Comparison of ENCODE assay signal across 8 mouse cellular contexts in the genomic region with DNA sequence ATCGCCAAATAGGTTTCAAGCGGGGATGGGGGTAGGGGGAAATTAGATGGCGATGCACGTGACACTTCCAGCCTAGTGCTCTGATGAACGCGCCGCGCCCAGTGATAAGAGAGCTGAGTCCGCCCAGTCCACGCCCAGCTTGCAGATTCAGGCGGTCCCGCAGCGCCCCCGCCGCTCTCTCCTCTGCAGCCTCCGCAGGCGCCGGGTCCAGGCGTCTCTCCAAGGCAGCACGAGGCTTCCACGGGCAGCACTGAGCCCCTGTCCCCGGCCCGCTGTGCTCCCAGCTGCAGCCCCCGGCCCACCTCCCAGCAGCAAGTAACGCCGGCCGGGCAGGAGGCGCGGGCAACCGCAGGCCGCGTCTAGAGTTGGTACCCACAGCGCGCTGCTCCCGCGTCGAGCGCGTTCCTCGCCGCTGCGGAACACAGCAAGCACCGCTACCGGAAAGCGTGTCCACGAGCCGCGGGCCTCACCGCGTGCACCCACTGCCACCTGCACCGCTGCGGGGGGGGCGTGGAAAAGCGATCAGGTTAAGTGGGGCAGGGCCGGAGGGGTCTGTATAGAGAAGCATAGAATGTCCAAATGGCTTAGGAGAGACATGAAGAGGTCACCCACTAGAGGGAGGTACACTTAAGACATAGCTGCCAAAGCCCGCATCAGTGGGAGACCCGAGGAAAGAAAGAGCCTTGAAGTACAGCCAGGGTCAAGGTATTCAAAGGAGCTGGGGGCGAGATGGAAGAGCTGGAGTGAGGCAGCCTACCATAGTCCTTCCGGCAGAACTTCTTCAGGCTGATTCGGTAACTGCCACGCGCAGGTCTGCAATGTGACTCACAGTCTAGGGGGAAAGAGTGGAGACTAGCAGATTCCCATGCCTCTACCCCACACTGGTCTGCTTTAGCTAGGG. TPM values are rescaled to one million over a fixed set of nuclear protein-coding genes. Genes with fewer than 3 reads are reported as not detected.
A peak's percentile ranks its signal among the peaks of the same experiment; 100 is the strongest.
DNase-seq lines count a peak whose midpoint lies in the region; ATAC-seq and TF ChIP-seq lines count a peak whose summit lies in the region.

No protein-coding gene starts in this region.

- no peaks in the 10 kb centered on the region for H3K27me3 ChIP-seq in heart, adult 2 months (ENCODE audit: control insufficient read depth, insufficient read depth, low read length)
- peaks cover 15% of the 10 kb centered on the region for H3K27me3 ChIP-seq in kidney, embryonic 16.5 days (ENCODE audit: insufficient read depth, low read length)
- no peaks in the 10 kb centered on the region for H3K27me3 ChIP-seq in liver, adult 2 months (ENCODE audit: control insufficient read depth, insufficient read depth, low read length)
- no peaks in the 10 kb centered on the region for H3K27me3 ChIP-seq in myocyte (ENCODE audit: control insufficient read depth, insufficient read depth, insufficient read length)
- no peaks in the 10 kb centered on the region for H3K27me3 ChIP-seq in testis, adult 2 months (ENCODE audit: control insufficient read depth, insufficient read depth, low read length)

- no peaks in the 10 kb centered on the region for H3K79me2 ChIP-seq in heart, adult 2 months (replicated peaks; ENCODE audit: control insufficient read depth, insufficient read depth, low read length)
- H3K79me2 ChIP-seq in liver, adult 2 months (ENCODE audit: control insufficient read depth, insufficient read depth, low read length) = peaks cover 19% of the 10 kb centered on the region; the same call in 1 of the 2 replicates
- no peaks in the 10 kb centered on the region for H3K79me2 ChIP-seq in myocyte (ENCODE audit: control insufficient read depth, insufficient read depth)

- TF ChIP-seq EP300 in heart, adult 2 months (IDR thresholded peaks at IDR 0.05; ENCODE audit: insufficient read depth, low read depth, low read length) = no peak

- DNase-seq in lung, adult 18-20 months = peak; percentile 54 to 63
- DNase-seq in lung, postnatal 25 days (ENCODE audit: low spot score) = no peak
- peak; percentile 61 to 63 for DNase-seq in heart, adult 2 months
- no peak for DNase-seq in liver, adult 2 months (ENCODE audit: extremely low read depth, low read depth, low spot score)

- H3K27ac ChIP-seq in cortical plate, adult 2 months (ENCODE audit: insufficient read depth, low read length) = peak overlapping the region; percentile 82
- H3K27ac ChIP-seq in heart, adult 2 months = no peak overlapping the region
- H3K27ac ChIP-seq in kidney, embryonic 16.5 days (ENCODE audit: low read length) = no peak overlapping the region
- H3K27ac ChIP-seq in liver, adult 2 months (replicated peaks; ENCODE audit: insufficient read depth, low read depth, low read length) = no peak overlapping the region
- no peak overlapping the region for H3K27ac ChIP-seq in testis, adult 2 months (ENCODE audit: control insufficient read depth, insufficient read depth, low read depth, low read length)

- 13% methylated on average over 62 of the region's 62 CpGs for WGBS in heart, adult 2 months
- 4% methylated on average over 62 of the region's 62 CpGs for WGBS in kidney, embryonic 16.5 days
- WGBS in liver, adult 2 months = 31% methylated on average over 61 of the region's 62 CpGs

- TF ChIP-seq POLR2A in cortical plate, adult 2 months (IDR thresholded peaks at IDR 0.05; ENCODE audit: extremely low read depth, insufficient read depth, low read length) = 0 out of 2 replicates have a peak, but pooled peaks have one; percentile 33
- TF ChIP-seq POLR2A in heart, adult 2 months (IDR thresholded peaks at IDR 0.05; ENCODE audit: insufficient read depth, low read depth, low read length) = no peak
- TF ChIP-seq POLR2A in liver, adult 2 months (IDR thresholded peaks at IDR 0.05; ENCODE audit: extremely low read depth, insufficient read depth, low read length) = no peak
- no peak for TF ChIP-seq POLR2A in myocyte (IDR thresholded peaks at IDR 0.05; ENCODE audit: insufficient read length, low read depth)
- TF ChIP-seq POLR2A in testis, adult 2 months (IDR thresholded peaks at IDR 0.05; ENCODE audit: control insufficient read depth, low read depth, low read length) = no peak

- peaks cover 10% of the 10 kb centered on the region for H3K4me1 ChIP-seq in cortical plate, adult 2 months (ENCODE audit: control insufficient read depth, insufficient read depth, low read length)
- peaks cover 18% of the 10 kb centered on the region for H3K4me1 ChIP-seq in heart, adult 2 months (ENCODE audit: control insufficient read depth, insufficient read depth, low read length)
- H3K4me1 ChIP-seq in kidney, embryonic 16.5 days (ENCODE audit: insufficient read depth, low read length) = peaks cover 61% of the 10 kb centered on the region
- H3K4me1 ChIP-seq in liver, adult 2 months (ENCODE audit: control insufficient read depth, insufficient read depth, low read length) = peaks cover 44% of the 10 kb centered on the region
- H3K4me1 ChIP-seq in testis, adult 2 months (ENCODE audit: control insufficient read depth, insufficient read depth, low read length) = peaks cover 47% of the 10 kb centered on the region

- H3K4me2 ChIP-seq in kidney, embryonic 16.5 days (replicated peaks; ENCODE audit: low read depth, low read length) = peak overlapping the region; percentile 94
- peak overlapping the region; percentile 99 for H3K4me2 ChIP-seq in myocyte (ENCODE audit: low read depth)

- H3K4me3 ChIP-seq in cortical plate, adult 2 months (ENCODE audit: insufficient read depth, low read length) = peak overlapping the region; percentile 7
- peak overlapping the region; percentile 59 for H3K4me3 ChIP-seq in heart, adult 2 months
- H3K4me3 ChIP-seq in kidney, embryonic 16.5 days (ENCODE audit: low read length) = peak overlapping the region; percentile 73
- peak overlapping the region; percentile 24; the same call in 1 of the 2 replicates for H3K4me3 ChIP-seq in liver, adult 2 months (ENCODE audit: insufficient read depth, low read depth, low read length)
- peak overlapping the region; percentile 46 for H3K4me3 ChIP-seq in myocyte
- peak overlapping the region; percentile 84 for H3K4me3 ChIP-seq in testis, adult 2 months (ENCODE audit: control insufficient read depth, low read depth, low read length)

- peak overlapping the region; percentile 21 for H3K9ac ChIP-seq in heart, adult 2 months (ENCODE audit: low read depth, low read length)
- peak overlapping the region; percentile 78 for H3K9ac ChIP-seq in kidney, embryonic 16.5 days (replicated peaks; ENCODE audit: low read length)
- H3K9ac ChIP-seq in liver, adult 2 months (ENCODE audit: low read depth, low read length) = peak overlapping the region; percentile 54

- no peak overlapping the region for H3ac ChIP-seq in myocyte (ENCODE audit: control insufficient read depth, insufficient read length)

- ATAC-seq in kidney, embryonic 16.5 days (ENCODE audit: low FRiP score, low TSS enrichment) = 0 out of 2 replicates have a peak, but pooled peaks have one; percentile 12

- no peaks in the 10 kb centered on the region for H3K36me3 ChIP-seq in heart, adult 2 months (ENCODE audit: control insufficient read depth, insufficient read depth, low read length)
- H3K36me3 ChIP-seq in kidney, embryonic 16.5 days (ENCODE audit: insufficient read depth, low read length) = no peaks in the 10 kb centered on the region
- no peaks in the 10 kb centered on the region for H3K36me3 ChIP-seq in liver, adult 2 months (ENCODE audit: control insufficient read depth, insufficient read depth, low read length)
- no peaks in the 10 kb centered on the region for H3K36me3 ChIP-seq in myocyte (ENCODE audit: control insufficient read depth, insufficient read depth)
- H3K36me3 ChIP-seq in testis, adult 2 months (ENCODE audit: control insufficient read depth, insufficient read depth, low read length) = no peaks in the 10 kb centered on the region

- intact Hi-C loops in heart, adult 2 months (cut with DNase I) = loop anchor here (1.0 kb wide), 1 partner anchor 14 kb away; a partner anchor contains a TSS

- H3K9me3 ChIP-seq in kidney, embryonic 16.5 days (ENCODE audit: low read length) = no peaks in the 10 kb centered on the region

- TF ChIP-seq CTCF in cortical plate, adult 2 months (IDR thresholded peaks at IDR 0.05; ENCODE audit: extremely low read depth, insufficient read depth, low read length) = no peak
- TF ChIP-seq CTCF in heart, adult 2 months (IDR thresholded peaks at IDR 0.05) = peak; percentile 25
- no peak for TF ChIP-seq CTCF in liver, adult 2 months (IDR thresholded peaks at IDR 0.05; ENCODE audit: low read depth, low read length)
- no peak for TF ChIP-seq CTCF in testis, adult 2 months (IDR thresholded peaks at IDR 0.05; ENCODE audit: control insufficient read depth, insufficient read depth, insufficient replicate concordance, low read depth, low read length)

RNA-seq across cellular contexts. Expression of a gene that starts 1.3 kb away (rescaled TPM):
- 62.7 and 72.7 TPM in 2 replicates for polyA plus RNA-seq in cortical plate, adult 2 months (2012; rRNA removed)
- total RNA-seq in heart, adult 2 months (2021) = 10 to 100 TPM; 10.3 to 11.0 TPM
- 11.3 and 29.1 TPM in 2 replicates for polyA plus RNA-seq in heart, adult 2 months (2012; rRNA removed)
- 5.6 and 6.2 TPM in 2 replicates for polyA plus RNA-seq in kidney, embryonic 16.5 days (2015; fragmentation: Nextera tagmentation; extraction: Ambion mirVana)
- 13.3 and 22.2 TPM in 2 replicates for total RNA-seq in liver, adult 2 months (2014; rRNA removed)
- 23.6 and 31.5 TPM in 2 replicates for polyA plus RNA-seq in liver, adult 2 months (2012; rRNA removed)
- 4.3 TPM for polyA plus RNA-seq in myocyte (2012; fragmentation: generic; extraction: Trizol)
- 7.0 and 9.5 TPM in 2 replicates for polyA plus RNA-seq in testis, adult 2 months (2012; rRNA removed)

RNA-seq across cellular contexts. Expression of a gene that starts 2.6 kb away (rescaled TPM):
- polyA plus RNA-seq in cortical plate, adult 2 months (2012; rRNA removed) = 5.5 and 6.8 TPM in 2 replicates
- 1 to 10 TPM in 1 of 2 experiments, under 1 TPM in 1; 0.97 to 1.0 TPM for total RNA-seq in heart, adult 2 months (2021)
- 0.64 and 1.1 TPM in 2 replicates for polyA plus RNA-seq in heart, adult 2 months (2012; rRNA removed)
- 4.3 and 4.8 TPM in 2 replicates for polyA plus RNA-seq in kidney, embryonic 16.5 days (2015; fragmentation: Nextera tagmentation; extraction: Ambion mirVana)
- total RNA-seq in liver, adult 2 months (2014; rRNA removed) = 2.3 and 2.8 TPM in 2 replicates
- 7.4 and 7.8 TPM in 2 replicates for polyA plus RNA-seq in liver, adult 2 months (2012; rRNA removed)
- polyA plus RNA-seq in myocyte (2012; fragmentation: generic; extraction: Trizol) = 0.13 TPM
- 0.35 and 0.54 TPM in 2 replicates for polyA plus RNA-seq in testis, adult 2 months (2012; rRNA removed)

RNA-seq across cellular contexts. Expression of a gene that starts 13.9 kb away (rescaled TPM):
- polyA plus RNA-seq in cortical plate, adult 2 months (2012; rRNA removed) = 17.0 and 19.0 TPM in 2 replicates
- 1 to 10 TPM; 2.0 TPM for total RNA-seq in heart, adult 2 months (2021)
- polyA plus RNA-seq in heart, adult 2 months (2012; rRNA removed) = 3.8 and 5.2 TPM in 2 replicates
- polyA plus RNA-seq in kidney, embryonic 16.5 days (2015; fragmentation: Nextera tagmentation; extraction: Ambion mirVana) = 12.2 and 13.4 TPM in 2 replicates
- total RNA-seq in liver, adult 2 months (2014; rRNA removed) = 44.1 and 53.2 TPM in 2 replicates
- 61.4 and 78.0 TPM in 2 replicates for polyA plus RNA-seq in liver, adult 2 months (2012; rRNA removed)
- 3.7 TPM for polyA plus RNA-seq in myocyte (2012; fragmentation: generic; extraction: Trizol)
- polyA plus RNA-seq in testis, adult 2 months (2012; rRNA removed) = 4.0 and 4.1 TPM in 2 replicates

RNA-seq across cellular contexts. Expression of a gene that starts 37.2 kb away (rescaled TPM):
- 2,699 and 2,818 TPM in 2 replicates for polyA plus RNA-seq in cortical plate, adult 2 months (2012; rRNA removed)
- total RNA-seq in heart, adult 2 months (2021) = 100 to 1,000 TPM; 219 to 255 TPM
- polyA plus RNA-seq in heart, adult 2 months (2012; rRNA removed) = 732 and 788 TPM in 2 replicates
- polyA plus RNA-seq in kidney, embryonic 16.5 days (2015; fragmentation: Nextera tagmentation; extraction: Ambion mirVana) = 695 and 701 TPM in 2 replicates
- 40.0 and 68.4 TPM in 2 replicates for total RNA-seq in liver, adult 2 months (2014; rRNA removed)
- polyA plus RNA-seq in liver, adult 2 months (2012; rRNA removed) = 625 and 644 TPM in 2 replicates
- polyA plus RNA-seq in myocyte (2012; fragmentation: generic; extraction: Trizol) = 432 TPM
- 329 and 345 TPM in 2 replicates for polyA plus RNA-seq in testis, adult 2 months (2012; rRNA removed)

RNA-seq across cellular contexts. Expression of a gene that starts 43.1 kb away (rescaled TPM):
- polyA plus RNA-seq in cortical plate, adult 2 months (2012; rRNA removed) = 33.6 and 36.5 TPM in 2 replicates
- 10 to 100 TPM in 1 of 2 experiments, 1 to 10 TPM in 1; 9.0 to 10.2 TPM for total RNA-seq in heart, adult 2 months (2021)
- 11.5 and 17.7 TPM in 2 replicates for polyA plus RNA-seq in heart, adult 2 months (2012; rRNA removed)
- 42.1 and 45.6 TPM in 2 replicates for polyA plus RNA-seq in kidney, embryonic 16.5 days (2015; fragmentation: Nextera tagmentation; extraction: Ambion mirVana)
- total RNA-seq in liver, adult 2 months (2014; rRNA removed) = 19.3 and 23.8 TPM in 2 replicates
- 26.7 and 35.4 TPM in 2 replicates for polyA plus RNA-seq in liver, adult 2 months (2012; rRNA removed)
- polyA plus RNA-seq in myocyte (2012; fragmentation: generic; extraction: Trizol) = 29.8 TPM
- 116 and 135 TPM in 2 replicates for polyA plus RNA-seq in testis, adult 2 months (2012; rRNA removed)

Comparison
In these comparisons a context has a peak if more than half of its experiments do, and no peak if none do; other contexts are left out.
1. DNase-seq: peak in lung, adult 18-20 months (2 of 2) and heart, adult 2 months (2 of 2); none in lung, postnatal 25 days (single experiment) and liver, adult 2 months (single experiment).
2. H3K4me3 ChIP-seq: peak in every context shown above with its lines; median percentile 84 in testis, adult 2 months; 73 in kidney, embryonic 16.5 days; 59 in heart, adult 2 months; 46 in myocyte; 24 in liver, adult 2 months; 7 in cortical plate, adult 2 months.
3. H3K9ac ChIP-seq: peak in every context shown above with its lines; median percentile 78 in kidney, embryonic 16.5 days; 54 in liver, adult 2 months; 21 in heart, adult 2 months.